Mouse (Mus musculus): ENCODE data around the gene Chn1.

The Chn1 gene

GRCm38 (mm10) chr2:73560899-73561664 lies 214.1 kb downstream of the Chn1 start:
- DNase-seq (ENCODE audit: low spot score in 2 of 2), result no peak

All from right cerebral cortex, postnatal 10 days (tissue).